Mouse (Mus musculus) C2C12 (cell line): ENCODE measurements around the gene Hpcal4. TPM values are rescaled to one million over a fixed set of nuclear protein-coding genes. Genes with fewer than 3 reads are reported as not detected.
"Not testable (repeated sequence)": the region's sequence is repeated elsewhere in the genome, so short reads cannot be mapped to it uniquely, and the experiment has no call there.

ENCODE experiments used
- H3K27me3 ChIP-seq: one replicate; pipeline ENCODE4 v1.6.1; 2011; ENCODE audit not compliant: control insufficient read depth, insufficient read depth, insufficient read length
- H3K36me3 ChIP-seq: one replicate; pipeline ENCODE4 v1.6.1; 2011; ENCODE audit not compliant: control insufficient read depth, insufficient read depth
- H3K4me3 ChIP-seq: one replicate; pipeline ENCODE4 v1.5.1; 2011; ENCODE audit warnings: mild to moderate bottlenecking, control low read depth; ENCODE audit not compliant: poor library complexity, insufficient read depth, severe bottlenecking
- H3K79me2 ChIP-seq: one replicate; pipeline ENCODE4 v1.6.1; 2011; ENCODE audit not compliant: control insufficient read depth, insufficient read depth
- H3K79me3 ChIP-seq: one replicate; pipeline ENCODE4 v1.6.1; 2011; ENCODE audit warnings: low read depth, control low read depth
- H3ac ChIP-seq: one replicate; pipeline ENCODE3; 2011; ENCODE audit warnings: low read depth; ENCODE audit not compliant: control insufficient read depth, insufficient read length
- CEBPB ChIP-seq: IDR thresholded peaks from one replicate; pipeline ENCODE4 v1.6.1; 2011; ENCODE audit warnings: low read depth, mild to moderate bottlenecking, control low read depth, moderate library complexity
- CTCF ChIP-seq: IDR thresholded peaks from one replicate; pipeline ENCODE4 v1.5.1; 2011; ENCODE audit not compliant: control insufficient read depth, insufficient read depth, insufficient read length
- FOSL1 ChIP-seq: IDR thresholded peaks from one replicate; pipeline ENCODE4 v1.8.0; 2011; ENCODE audit warnings: mild to moderate bottlenecking, low read length; ENCODE audit not compliant: poor library complexity, insufficient read depth, severe bottlenecking
- MAX ChIP-seq: IDR thresholded peaks from one replicate; pipeline ENCODE4 v1.6.1; 2011; ENCODE audit warnings: mild to moderate bottlenecking, control low read depth
- MYOD1 ChIP-seq: IDR thresholded peaks from one replicate; pipeline ENCODE4 v1.6.1; 2011; ENCODE audit warnings: low read depth; ENCODE audit not compliant: control insufficient read depth, insufficient read length
- MYOG ChIP-seq: IDR thresholded peaks from one replicate; pipeline ENCODE4 v1.6.1; 2011; ENCODE audit not compliant: control insufficient read depth, insufficient read length; ENCODE audit errors: extremely low read depth
- USF1 ChIP-seq: IDR thresholded peaks from one replicate; pipeline ENCODE4 v1.6.1; 2011; ENCODE audit warnings: low read depth, mild to moderate bottlenecking, control low read depth, moderate library complexity
- polyA plus RNA-seq: library from polyadenylated mRNA; unstranded; fragments of >200 nt; fragmentation: generic; extraction: Trizol; gene quantifications from one replicate; pipeline ENCODE4 v1.2.1, GENCODE M21; 2012; ENCODE audit warnings: missing spikeins

The Hpcal4 gene
- polyA plus RNA-seq, 1 experiment = not detected

GRCm38 (mm10) chr4:123152976-123153375 is 30.1 kb upstream of the Hpcal4 start:
- H3ac ChIP-seq = no peak overlapping the region
- H3K4me3 ChIP-seq = no peak overlapping the region
- peaks cover 11% of the 10 kb centered on the region for H3K27me3 ChIP-seq
- no peak for TF ChIP-seq MAX
- no peaks in the 10 kb centered on the region for H3K79me2 ChIP-seq
- H3K36me3 ChIP-seq = no peaks in the 10 kb centered on the region
- H3K79me3 ChIP-seq = no peaks in the 10 kb centered on the region

DNA sequence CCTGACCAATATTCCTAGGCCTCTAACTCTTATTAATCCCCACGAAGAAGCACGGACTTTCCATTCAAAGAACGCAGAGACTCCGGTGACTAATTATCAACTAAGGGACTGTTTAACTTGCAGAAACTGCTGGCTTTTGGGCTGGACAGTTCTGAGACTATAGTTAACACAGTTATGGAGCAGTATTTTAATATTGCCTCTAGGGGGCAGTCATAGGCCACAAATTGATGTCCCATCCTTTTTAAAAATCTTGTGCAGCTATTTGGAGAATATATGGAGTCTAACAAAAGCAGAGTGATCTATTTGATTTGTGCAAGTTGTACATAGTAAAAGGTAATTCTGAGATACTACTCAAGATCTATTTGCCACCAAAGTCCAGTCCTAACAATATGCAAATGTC is 28.0 kb upstream of the Hpcal4 start:
- Histone ChIP-seq H3K4me3 (no peak overlapping the region), H3K27me3 (peaks cover 20% of the 10 kb centered on the region), H3K79me2 (no peaks in the 10 kb centered on the region), H3K79me3 (no peaks in the 10 kb centered on the region), H3K36me3 (no peaks in the 10 kb centered on the region), H3ac (no peak overlapping the region)
- TF ChIP-seq MYOD1 = no peak
- TF ChIP-seq CTCF = no peak
- no peak for TF ChIP-seq CEBPB
- TF ChIP-seq MYOG = no peak
- TF ChIP-seq MAX = no peak
- TF ChIP-seq USF1 = no peak
- TF ChIP-seq FOSL1 = no peak

- peaks cover 23% of the 10 kb centered on the region for H3K27me3 ChIP-seq
- TF ChIP-seq MAX (no peak), MYOG (no peak), CTCF (no peak), FOSL1 (no peak), USF1 (no peak), CEBPB (no peak), MYOD1 (no peak)
These were observed 27.6 kb upstream of the Hpcal4 start for GRCm38 (mm10) chr4:123155427-123155826.

GRCm38 (mm10) chr4:123155840-123156239 is 27.2 kb upstream of the Hpcal4 start:
- H3K27me3 ChIP-seq = peaks cover 27% of the 10 kb centered on the region
- no peak overlapping the region for H3ac ChIP-seq
- H3K4me3 ChIP-seq = no peak overlapping the region
- no peaks in the 10 kb centered on the region for H3K79me3 ChIP-seq
- TF ChIP-seq MAX = no peak
- TF ChIP-seq MYOD1 = no peak
- TF ChIP-seq CEBPB = no peak
- TF ChIP-seq USF1 = no peak
- no peak for TF ChIP-seq FOSL1
- no peak for TF ChIP-seq MYOG
- no peak for TF ChIP-seq CTCF
- no peaks in the 10 kb centered on the region for H3K36me3 ChIP-seq
- H3K79me2 ChIP-seq = no peaks in the 10 kb centered on the region

More at GRCm38 (mm10) chr4:123155427-123155826, 27.6 kb upstream of the Hpcal4 start:
- no peaks in the 10 kb centered on the region for H3K79me3 ChIP-seq
- H3K4me3 ChIP-seq = no peak overlapping the region
- no peak overlapping the region for H3ac ChIP-seq
- H3K79me2 ChIP-seq = no peaks in the 10 kb centered on the region
- H3K36me3 ChIP-seq = no peaks in the 10 kb centered on the region

DNA sequence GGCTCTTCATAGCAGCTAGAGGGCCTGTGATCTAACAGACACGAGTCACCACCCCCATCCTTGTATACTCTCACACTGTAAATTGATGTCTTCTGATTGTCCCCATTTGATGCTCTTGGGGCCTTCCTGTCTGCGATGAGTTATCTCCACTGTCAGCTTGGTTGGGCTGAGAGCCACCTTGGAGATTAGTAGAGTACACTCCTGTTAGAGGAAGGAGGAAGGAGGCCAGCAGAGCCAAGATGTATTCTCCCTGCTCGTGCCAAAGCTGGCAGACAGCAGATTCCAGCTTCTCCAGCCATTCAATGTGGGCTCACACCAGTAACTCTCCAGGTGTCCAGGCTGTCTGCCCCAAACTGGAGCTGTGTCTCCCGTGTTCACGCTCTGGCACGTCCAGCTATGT is 22.5 kb upstream of the Hpcal4 start:
- no peak overlapping the region for H3ac ChIP-seq
- H3K36me3 ChIP-seq = no peaks in the 10 kb centered on the region
- peaks cover 32% of the 10 kb centered on the region for H3K27me3 ChIP-seq
- TF ChIP-seq USF1 (no peak), MAX (no peak), CEBPB (no peak), FOSL1 (no peak), MYOG (no peak), CTCF (no peak), MYOD1 (no peak)
- H3K4me3 ChIP-seq = no peak overlapping the region
- no peaks in the 10 kb centered on the region for H3K79me2 ChIP-seq
- H3K79me3 ChIP-seq = no peaks in the 10 kb centered on the region

DNA sequence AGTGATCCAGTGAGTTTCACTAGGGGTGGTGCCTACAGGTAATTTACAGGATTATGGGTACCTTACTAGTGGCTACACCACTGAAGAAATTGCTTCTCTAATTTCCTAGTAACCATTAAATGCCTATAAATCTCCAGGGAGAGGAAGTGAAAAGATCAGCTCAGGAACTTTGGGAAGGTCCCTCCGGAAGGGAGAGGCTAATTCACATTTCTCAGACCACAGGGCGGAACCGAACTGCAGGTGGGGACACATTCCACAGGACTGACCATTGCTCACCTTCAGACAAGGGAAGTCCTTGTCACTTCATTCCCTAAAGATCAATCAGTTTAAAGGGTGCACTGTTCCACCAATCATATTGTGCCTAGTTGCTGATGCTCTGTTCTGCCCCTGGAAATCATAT is 21.8 kb upstream of the Hpcal4 start:
- H3K4me3 ChIP-seq, H3ac ChIP-seq: not testable (repeated sequence)
- peaks cover 32% of the 10 kb centered on the region for H3K27me3 ChIP-seq

More for the DNA sequence above, 21.8 kb upstream of the Hpcal4 start:
- H3K36me3 ChIP-seq, H3K79me3 ChIP-seq, H3K79me2 ChIP-seq: not testable (repeated sequence)
